Mouse (Mus musculus) embryonic facial prominence, embryonic 14.5 days (tissue): ENCODE results near the gene Rpl36al. TPM values are rescaled to one million over a fixed set of nuclear protein-coding genes. Genes with fewer than 3 reads are reported as not detected.
A peak's percentile ranks its signal among the peaks of the same experiment; 100 is the strongest.

Experiments used
- ATAC-seq: fragments of 200-750 bp; cut with Nextera tagmentation; 2 replicates; pipeline ENCODE4 v1.8.0; 2017; ENCODE audit warnings: low read depth, moderate number of reproducible peaks, moderate TSS enrichment
- DNase-seq: peaks from one replicate; pipeline ENCODE4 v3.0.0-alpha.2; 2015; ENCODE audit warnings: low spot score
- H3K27ac ChIP-seq: fragments of 300-500 bp; sonication (generic); replicated peaks from 2 replicates; pipeline ENCODE4 v1.5.1; 2014; ENCODE audit warnings: low read depth, mild to moderate bottlenecking, low read length, moderate library complexity
- H3K27me3 ChIP-seq: fragments of 300-500 bp; sonication (generic); replicated peaks from 2 replicates; pipeline ENCODE4 v1.6.1; 2014; ENCODE audit warnings: low read length; ENCODE audit not compliant: control insufficient read depth, insufficient read depth
- H3K36me3 ChIP-seq: fragments of 300-500 bp; sonication (generic); 2 replicates; pipeline ENCODE4 v1.6.1; 2014; ENCODE audit warnings: low read length, mixed read lengths; ENCODE audit not compliant: control insufficient read depth, insufficient read depth
- H3K4me1 ChIP-seq: fragments of 300-500 bp; sonication (generic); 2 replicates; pipeline ENCODE4 v1.6.1; 2014; ENCODE audit warnings: antibody characterized with exemption, low read length; ENCODE audit not compliant: control insufficient read depth, insufficient read depth
- H3K4me2 ChIP-seq: fragments of 300-500 bp; sonication (generic); 2 replicates; pipeline ENCODE4 v1.6.1; 2014; ENCODE audit warnings: low read depth, mild to moderate bottlenecking, low read length, moderate library complexity, mixed read lengths
- H3K4me3 ChIP-seq: fragments of 300-500 bp; sonication (generic); 2 replicates; pipeline ENCODE4 v1.5.1; 2014; ENCODE audit warnings: low read depth, mild to moderate bottlenecking, low read length
- H3K9ac ChIP-seq: fragments of 300-500 bp; sonication (generic); 2 replicates; pipeline ENCODE4 v1.6.1; 2014; ENCODE audit warnings: low read depth, mild to moderate bottlenecking, low read length, moderate library complexity, mixed read lengths
- H3K9me3 ChIP-seq: fragments of 300-500 bp; sonication (generic); 2 replicates; pipeline ENCODE4 v1.6.1; 2016; ENCODE audit warnings: low read length; ENCODE audit not compliant: control insufficient read depth
- WGBS: fragments of 180-500 bp; shearing (Covaris S2); extraction: QIAGEN DNeasy Blood & Tissue Kit; methylation state at CpG from one replicate; pipeline ENCODE4 v1.1.7; 2014; 5-methylcytosine and 5-hydroxymethylcytosine counted together
- polyA plus RNA-seq: library from polyadenylated mRNA; unstranded; fragments of >200 nt; fragmentation: Nextera tagmentation; extraction: Ambion mirVana; gene quantifications from 2 replicates; pipeline ENCODE4 v1.2.1, GENCODE M21; 2014

Gene Rpl36al
- polyA plus RNA-seq, 1 experiment from 2014 or later = 692 TPM

- 79% methylated on average over 5 of the region's 5 CpGs for WGBS
- peaks cover 76% of the 10 kb centered on the region for H3K36me3 ChIP-seq
Observed at GRCm38 (mm10) chr12:69211057-69211456, 27.2 kb upstream of the Rpl36al start.

GRCm38 (mm10) chr12:69210056-69210979 lies 26.4 kb upstream of the Rpl36al start:
- ATAC-seq (peak; percentile 76), DNase-seq (peak; percentile 22)
- Histone ChIP-seq H3K4me3 (no peak overlapping the region), H3K36me3 (peaks cover 73% of the 10 kb centered on the region), H3K4me2 (no peak overlapping the region), H3K4me1 (no peaks in the 10 kb centered on the region), H3K27me3 (no peaks in the 10 kb centered on the region), H3K9me3 (no peaks in the 10 kb centered on the region), H3K9ac (no peak overlapping the region), H3K27ac (no peak overlapping the region)
- 82% methylated on average over 18 of the region's 18 CpGs for WGBS

More at GRCm38 (mm10) chr12:69211057-69211456, 27.2 kb upstream of the Rpl36al start:
- Histone ChIP-seq H3K9me3 (no peaks in the 10 kb centered on the region), H3K9ac (no peak overlapping the region), H3K27ac (no peak overlapping the region), H3K27me3 (no peaks in the 10 kb centered on the region), H3K4me3 (no peak overlapping the region), H3K4me1 (no peaks in the 10 kb centered on the region), H3K4me2 (no peak overlapping the region)
- ATAC-seq (no peak), DNase-seq (peak; percentile 27)

GRCm38 (mm10) chr12:69208520-69208919 lies 24.6 kb upstream of the Rpl36al start:
- 89% methylated on average over 2 of the region's 2 CpGs for whole genome bisulfite sequencing

GRCm38 (mm10) chr12:69207926-69208325 lies 24.0 kb upstream of the Rpl36al start:
- Histone ChIP-seq H3K9me3 (no peaks in the 10 kb centered on the region), H3K4me3 (no peak overlapping the region), H3K27ac (no peak overlapping the region), H3K4me2 (no peak overlapping the region), H3K4me1 (no peaks in the 10 kb centered on the region), H3K9ac (no peak overlapping the region), H3K27me3 (no peaks in the 10 kb centered on the region), H3K36me3 (peaks cover 63% of the 10 kb centered on the region)
- ATAC-seq (no peak), DNase-seq (no peak)
- WGBS = 92% methylated on average over 7 of the region's 7 CpGs

More at GRCm38 (mm10) chr12:69208520-69208919, 24.6 kb upstream of the Rpl36al start:
- ATAC-seq (no peak), DNase-seq (no peak)
- Histone ChIP-seq H3K9ac (no peak overlapping the region), H3K36me3 (peaks cover 62% of the 10 kb centered on the region), H3K27me3 (no peaks in the 10 kb centered on the region), H3K27ac (no peak overlapping the region), H3K9me3 (no peaks in the 10 kb centered on the region), H3K4me1 (no peaks in the 10 kb centered on the region), H3K4me3 (no peak overlapping the region), H3K4me2 (no peak overlapping the region)

- H3K9ac ChIP-seq = no peak overlapping the region
- 93% methylated on average over 8 of the region's 8 CpGs for WGBS
- no peak overlapping the region for H3K4me2 ChIP-seq
- H3K4me3 ChIP-seq = no peak overlapping the region
- H3K4me1 ChIP-seq = no peaks in the 10 kb centered on the region
- H3K9me3 ChIP-seq = no peaks in the 10 kb centered on the region
- peaks cover 64% of the 10 kb centered on the region for H3K36me3 ChIP-seq
- H3K27ac ChIP-seq = no peak overlapping the region
- DNase-seq (no peak), ATAC-seq (no peak)
- no peaks in the 10 kb centered on the region for H3K27me3 ChIP-seq
Observed at GRCm38 (mm10) chr12:69207396-69207795, 23.5 kb upstream of the Rpl36al start.

- H3K4me2 ChIP-seq = no peak within 1 kb of the TSS
- no peak within 1 kb of the TSS for H3K27ac ChIP-seq
- peaks cover 65% of the 10 kb centered on the region for H3K36me3 ChIP-seq
- no peak for DNase-seq
- no peak within 1 kb of the TSS for H3K9ac ChIP-seq
- H3K4me3 ChIP-seq = no peak within 1 kb of the TSS
- H3K27me3 ChIP-seq = no peaks in the 10 kb centered on the region
- 0 out of 2 replicates have a peak, but pooled peaks cover under 1% of the 10 kb centered on the region for H3K4me1 ChIP-seq
- 89% methylated on average over 16 of the region's 16 CpGs for WGBS
- no peak for ATAC-seq
- no peaks in the 10 kb centered on the region for H3K9me3 ChIP-seq
Observed at GRCm38 (mm10) chr12:69204052-69204833, 20.4 kb upstream of the Rpl36al start, which contains the start of gene Gm49384. Gm49384 (minus strand) TSS chr12:69204267.

- ATAC-seq = no peak
- H3K4me1 ChIP-seq = peaks cover 21% of the 10 kb centered on the region
- H3K36me3 ChIP-seq = peaks cover 42% of the 10 kb centered on the region
- H3K27me3 ChIP-seq = no peaks in the 10 kb centered on the region
- peak overlapping the region; percentile 78 for H3K4me2 ChIP-seq
- DNase-seq = no peak
- no peak overlapping the region for H3K27ac ChIP-seq
- peak overlapping the region; percentile 95 for H3K4me3 ChIP-seq
- H3K9me3 ChIP-seq = no peaks in the 10 kb centered on the region
- no peak overlapping the region for H3K9ac ChIP-seq
Observed at GRCm38 (mm10) chr12:69198985-69199384, 15.1 kb upstream of the Rpl36al start.

GRCm38 (mm10) chr12:69198164-69198535 lies 14.3 kb upstream of the Rpl36al start, which contains the start of gene Dnaaf2:
Dnaaf2 (minus strand) TSS chr12:69198429.
- DNase-seq = peak; percentile 69
- H3K27me3 ChIP-seq = no peaks in the 10 kb centered on the region
- peaks cover 21% of the 10 kb centered on the region for H3K4me1 ChIP-seq
- H3K4me3 ChIP-seq = peak within 1 kb of the TSS; percentile 95
- under 1% methylated on average over 18 of the region's 18 CpGs for WGBS
- H3K27ac ChIP-seq = peak within 1 kb of the TSS; percentile 91
- H3K36me3 ChIP-seq = peaks cover 34% of the 10 kb centered on the region
- H3K4me2 ChIP-seq = peak within 1 kb of the TSS; percentile 78
- peak within 1 kb of the TSS; percentile 86 for H3K9ac ChIP-seq
- ATAC-seq = peak; percentile 20
- no peaks in the 10 kb centered on the region for H3K9me3 ChIP-seq
